Mouse (Mus musculus): ENCODE data around the gene Sgsh.
A peak's percentile ranks its signal among the peaks of the same experiment; 100 is the strongest.

GRCm38 (mm10) chr11:119389851-119390270 is 34.5 kb upstream of the Sgsh start:
- TF ChIP-seq EP300 (optimal IDR thresholded peaks at IDR 0.05) (no peak), CTCF (IDR thresholded peaks at IDR 0.05; ENCODE audit: low read depth) (peak; percentile 70)
